Mouse (Mus musculus): Measurements from ENCODE around the gene Btf3.

The Btf3 gene

DNA sequence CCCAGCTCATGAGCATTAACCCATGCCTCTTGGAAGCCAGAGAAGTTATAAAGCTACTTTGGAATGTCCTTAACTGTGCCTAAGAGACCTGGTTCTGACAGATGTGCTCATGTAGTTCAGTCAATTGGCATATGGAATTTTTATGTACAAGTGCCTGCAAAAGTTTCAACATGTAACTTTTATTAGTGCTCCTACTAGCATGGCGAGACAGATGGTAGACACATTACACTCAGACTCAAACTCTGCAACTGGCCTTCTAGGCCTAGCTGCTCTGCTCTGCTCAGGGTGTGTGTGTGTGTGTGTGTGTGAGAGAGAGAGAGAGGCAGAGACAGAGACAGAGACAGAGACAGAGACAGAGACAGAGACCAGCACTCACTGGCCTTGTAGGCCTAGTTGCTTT, 19.4 kb upstream of the Btf3 start:
- no peak for DNase-seq (ENCODE audit: low spot score)

DNA sequence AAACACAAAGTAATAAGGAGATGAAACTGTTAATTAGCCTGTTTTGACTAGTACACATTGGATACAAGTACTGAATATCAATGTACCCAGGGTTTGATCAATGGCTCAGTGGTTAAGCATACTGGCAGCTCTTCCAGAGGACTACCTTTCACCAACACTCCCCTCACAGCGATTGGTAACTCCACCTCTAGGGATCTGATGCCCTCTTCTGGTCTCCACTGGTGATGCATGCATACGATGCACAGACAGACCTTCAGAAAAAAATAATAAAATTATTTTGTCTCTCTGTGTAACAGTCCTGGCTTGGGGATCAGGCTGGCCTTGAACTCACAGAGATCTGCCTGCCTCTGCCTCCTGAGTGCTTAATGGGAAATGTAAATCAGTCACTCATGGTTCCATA, 15.3 kb upstream of the Btf3 start:
- no peak for DNase-seq (ENCODE audit: low spot score)

DNA sequence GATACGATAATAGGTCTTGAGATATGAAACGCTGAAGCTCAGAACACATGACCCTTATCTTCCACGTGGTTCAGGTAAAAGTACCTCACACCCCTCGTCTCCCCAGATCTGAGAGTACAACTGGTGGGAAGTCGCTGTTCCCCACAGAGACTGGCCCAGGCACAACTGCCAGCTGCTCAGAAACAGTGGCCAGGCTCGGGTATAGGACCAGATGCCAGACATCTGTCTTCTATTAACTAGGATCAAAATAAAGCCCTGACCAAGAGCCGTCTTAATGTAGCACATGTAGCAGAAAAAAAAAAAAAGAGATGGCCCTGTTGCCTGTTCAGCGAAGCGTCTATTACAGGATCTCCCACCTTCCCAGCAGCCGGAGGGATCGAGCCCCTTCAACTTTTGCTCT, 8.2 kb upstream of the Btf3 start:
- no peak for DNase-seq (ENCODE audit: low spot score)

DNA sequence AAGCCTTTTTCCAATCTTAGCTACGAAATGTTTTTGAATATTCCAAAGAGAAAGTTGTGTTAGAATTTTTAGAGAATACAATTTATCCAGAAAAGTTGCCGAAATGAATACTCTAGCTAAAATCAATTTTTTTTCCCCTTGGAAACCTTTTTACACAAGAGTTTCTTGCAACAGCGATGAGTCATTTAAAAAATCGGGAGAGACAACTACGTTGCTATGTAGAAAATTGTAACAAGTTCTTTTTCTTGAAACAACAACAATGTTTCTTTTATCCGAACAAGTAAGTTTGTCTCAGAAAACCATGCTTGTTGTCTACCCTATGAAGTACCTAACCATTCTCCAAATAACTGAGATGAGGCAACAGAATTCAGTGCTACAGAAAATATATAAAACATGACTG, 1.1 kb upstream of the Btf3 start:
- no peak for DNase-seq (ENCODE audit: low spot score)

DNA sequence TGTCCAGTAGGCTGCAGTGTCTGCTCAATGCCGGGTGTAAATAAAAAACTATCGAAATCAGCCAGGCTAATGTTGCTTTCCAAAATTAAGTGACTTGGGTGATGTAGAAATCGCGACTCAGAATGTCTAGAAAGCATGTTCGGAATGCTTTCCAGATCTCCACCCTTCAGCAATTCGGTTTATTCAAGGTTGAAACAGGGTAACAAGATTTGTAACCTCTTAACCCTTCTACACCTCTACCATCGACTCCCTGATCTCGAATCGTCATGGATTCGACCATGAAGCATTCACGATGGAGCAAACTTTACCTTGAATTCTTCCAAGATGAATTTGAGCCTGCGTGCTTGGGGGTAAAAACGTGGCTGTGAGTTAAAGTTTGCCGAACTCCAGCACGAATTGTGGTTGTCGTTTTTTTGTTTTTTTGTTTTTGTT, 456 bp upstream of the Btf3 start:
- DNase-seq (ENCODE audit: low spot score): no peak

DNA sequence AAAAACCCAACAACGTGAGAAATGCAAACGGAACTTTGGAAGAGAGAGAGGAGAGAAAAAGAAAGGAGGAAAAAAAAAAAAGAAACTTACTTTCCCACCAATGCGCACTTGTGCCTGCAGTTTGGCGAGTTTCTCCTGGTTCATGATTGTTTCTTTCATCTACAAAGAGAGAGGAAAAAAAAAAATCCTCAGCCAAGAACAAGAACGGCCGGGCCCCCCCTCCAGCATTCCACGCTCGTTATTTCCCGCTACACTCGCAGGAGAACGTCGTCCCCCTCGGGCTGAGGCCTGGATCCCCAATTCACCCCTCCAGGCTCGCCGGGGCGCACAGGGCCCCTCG, 696 bp downstream of the Btf3 start:
- no peak for DNase-seq (ENCODE audit: low spot score)

DNA sequence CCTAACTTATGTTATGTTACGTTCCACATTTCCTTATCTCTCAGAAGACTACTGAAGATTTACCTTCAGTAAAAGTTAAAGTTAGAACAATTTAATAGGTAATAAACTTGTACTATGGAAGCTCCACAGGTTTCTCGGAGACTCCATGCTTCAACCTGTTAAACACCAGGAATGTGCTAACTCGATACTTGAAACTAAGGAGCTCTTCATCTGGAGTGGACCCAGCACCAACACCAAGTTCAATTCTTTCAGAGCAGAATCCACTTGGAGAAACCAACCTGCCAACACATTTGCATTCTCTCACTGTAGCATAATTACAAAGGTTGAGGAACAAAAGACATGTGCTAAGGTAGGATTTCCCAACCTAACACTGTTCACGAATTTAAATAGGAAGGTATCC, 1.7 kb downstream of the Btf3 start:
- no peak for DNase-seq (ENCODE audit: low spot score)

DNA sequence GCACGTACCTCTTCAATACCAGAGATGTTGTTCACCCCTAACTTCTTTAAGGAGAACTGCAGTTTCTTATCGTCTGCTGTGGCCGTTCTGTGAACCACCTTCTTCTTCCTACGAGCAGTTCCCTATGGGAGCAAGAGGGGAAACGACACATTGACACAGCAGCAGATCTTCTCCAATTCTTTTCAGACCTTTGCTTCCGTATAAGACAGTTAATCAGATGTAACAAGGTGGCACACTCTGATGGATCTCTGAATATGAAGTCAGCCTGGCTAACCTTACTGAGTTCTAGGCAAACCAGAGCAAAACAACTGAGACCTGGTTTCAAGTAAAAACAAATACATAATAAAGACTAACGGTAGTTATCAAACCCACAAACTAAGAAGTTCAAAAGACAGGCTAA, 3.2 kb downstream of the Btf3 start:
- no peak for DNase-seq (ENCODE audit: low spot score)

DNA sequence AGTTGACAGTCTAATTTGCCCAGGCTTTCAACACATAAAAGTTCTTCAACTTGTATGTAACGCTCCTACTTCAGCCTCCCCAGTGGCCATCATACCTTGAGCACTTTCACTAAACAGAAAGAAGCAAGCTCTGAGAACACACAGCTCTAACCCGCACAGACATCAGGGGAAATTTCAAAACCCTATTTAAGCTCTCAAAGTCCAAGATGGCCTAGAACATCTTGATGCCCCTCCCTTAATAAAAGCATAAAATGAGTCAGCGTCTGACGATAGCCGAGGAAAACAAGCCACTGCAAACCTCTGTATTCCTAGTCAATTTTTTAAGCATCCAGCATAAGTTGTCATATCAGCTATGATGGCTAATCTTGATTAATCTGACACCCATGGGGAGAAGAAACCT, 5.2 kb downstream of the Btf3 start:
- DNase-seq (ENCODE audit: low spot score): no peak

DNA sequence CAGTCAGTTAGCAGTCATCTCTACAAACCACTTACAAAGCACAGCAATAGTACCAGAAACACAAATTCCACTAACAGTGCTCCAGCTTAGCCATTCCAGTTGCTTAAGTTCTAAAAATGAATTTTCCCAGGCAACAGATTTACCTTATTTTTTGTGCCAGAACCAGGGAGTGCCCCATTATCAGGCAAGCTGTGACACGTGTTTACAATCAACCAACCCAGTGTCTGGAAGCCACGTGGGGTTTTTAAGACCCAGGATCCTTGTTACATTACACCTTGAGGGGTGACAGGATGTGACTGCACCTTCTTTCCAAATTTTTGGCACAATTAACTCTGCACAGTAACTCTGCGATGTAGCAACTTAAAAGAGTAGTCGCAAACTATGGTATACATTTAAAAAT, 8.1 kb downstream of the Btf3 start:
- no peak for DNase-seq (ENCODE audit: low spot score)

DNA sequence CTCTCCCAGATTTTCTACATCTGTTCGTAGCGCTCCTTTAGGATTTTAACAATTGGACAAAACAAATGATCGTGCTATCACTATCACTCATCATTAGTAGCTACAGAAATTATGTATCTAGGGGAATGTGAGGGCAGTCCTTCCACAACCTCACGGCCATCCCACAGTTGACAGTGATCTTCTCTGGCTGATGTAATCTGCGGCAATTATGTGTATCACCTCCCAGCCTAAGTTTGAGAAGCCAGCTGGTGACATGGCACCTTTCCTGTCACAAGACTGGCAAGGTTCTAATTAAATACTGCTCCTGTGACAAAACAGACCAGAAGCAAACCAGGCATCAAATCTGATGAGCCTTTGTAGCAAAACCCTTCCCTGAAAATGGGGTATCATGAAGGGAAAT, 8.8 kb downstream of the Btf3 start:
- DNase-seq (ENCODE audit: low spot score): no peak

DNA sequence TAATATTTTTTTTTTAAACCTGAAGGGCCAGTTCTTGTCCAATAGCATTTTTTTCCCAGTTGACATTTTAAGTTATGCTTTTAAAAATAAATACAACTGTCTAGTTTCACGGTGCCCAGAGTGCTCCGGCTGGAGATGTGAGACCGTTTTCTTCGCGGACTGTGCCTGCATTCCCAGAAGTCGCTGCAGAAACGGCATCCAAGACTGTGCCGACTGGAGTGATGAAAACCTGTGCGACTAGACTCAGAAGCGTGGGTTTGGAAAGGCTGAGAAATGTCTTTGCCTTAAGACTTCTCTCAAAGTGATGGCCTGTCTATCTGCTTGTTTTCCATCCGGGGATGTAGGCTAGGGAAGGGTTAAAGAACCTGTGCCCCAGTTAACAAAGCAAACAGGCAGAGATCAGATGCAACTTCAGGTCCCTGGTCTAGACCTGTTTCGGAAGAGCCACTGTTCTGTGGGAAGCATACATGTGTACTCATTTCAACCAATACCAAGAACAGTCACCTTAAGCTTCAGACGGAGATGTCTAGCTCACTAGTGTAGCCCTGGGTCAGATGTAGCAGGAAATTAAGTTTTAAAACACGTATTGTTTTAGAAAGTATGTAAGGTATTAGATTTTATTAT, 9.8 kb downstream of the Btf3 start:
- DNase-seq (ENCODE audit: low spot score): no peak

DNA sequence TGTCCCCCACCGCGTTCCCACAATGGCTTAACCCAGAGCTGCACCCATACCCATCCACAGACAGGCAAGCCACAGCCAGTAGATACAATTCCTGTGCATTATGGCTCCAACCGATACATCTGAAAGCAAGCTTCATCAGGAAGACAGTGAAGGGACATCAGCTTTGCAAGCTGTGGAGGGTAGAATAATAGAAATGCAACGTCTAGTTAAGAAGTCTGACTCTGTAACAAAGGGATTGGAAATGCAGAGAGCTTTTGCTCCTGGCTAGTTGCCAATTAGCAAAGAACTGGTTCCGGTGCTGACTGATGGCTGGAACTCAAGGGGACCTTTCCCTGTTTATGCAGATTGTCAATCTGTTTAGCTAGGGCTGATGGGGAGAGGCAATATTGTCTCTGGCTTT, 10.4 kb downstream of the Btf3 start:
- no peak for DNase-seq (ENCODE audit: low spot score)

DNA sequence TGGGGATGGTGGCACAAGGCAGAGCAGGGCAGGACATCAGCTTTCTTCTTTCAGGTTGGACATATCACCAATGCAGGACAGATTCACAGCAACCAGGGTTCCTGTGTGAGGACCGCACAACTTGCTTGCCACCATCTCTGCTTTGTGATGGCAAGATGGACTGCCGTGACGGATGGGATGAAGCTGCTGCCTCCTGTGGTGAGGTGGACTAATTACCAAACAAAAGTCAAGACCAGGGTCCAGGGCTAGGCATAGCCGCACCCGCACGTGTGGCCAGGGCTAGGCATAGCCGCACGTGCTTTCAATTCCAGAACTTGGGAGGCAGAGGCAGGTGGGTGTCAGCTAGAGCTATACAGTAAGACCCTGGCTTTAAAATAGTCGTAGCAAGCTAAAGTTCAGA, 11.5 kb downstream of the Btf3 start:
- no peak for DNase-seq (ENCODE audit: low spot score)

DNA sequence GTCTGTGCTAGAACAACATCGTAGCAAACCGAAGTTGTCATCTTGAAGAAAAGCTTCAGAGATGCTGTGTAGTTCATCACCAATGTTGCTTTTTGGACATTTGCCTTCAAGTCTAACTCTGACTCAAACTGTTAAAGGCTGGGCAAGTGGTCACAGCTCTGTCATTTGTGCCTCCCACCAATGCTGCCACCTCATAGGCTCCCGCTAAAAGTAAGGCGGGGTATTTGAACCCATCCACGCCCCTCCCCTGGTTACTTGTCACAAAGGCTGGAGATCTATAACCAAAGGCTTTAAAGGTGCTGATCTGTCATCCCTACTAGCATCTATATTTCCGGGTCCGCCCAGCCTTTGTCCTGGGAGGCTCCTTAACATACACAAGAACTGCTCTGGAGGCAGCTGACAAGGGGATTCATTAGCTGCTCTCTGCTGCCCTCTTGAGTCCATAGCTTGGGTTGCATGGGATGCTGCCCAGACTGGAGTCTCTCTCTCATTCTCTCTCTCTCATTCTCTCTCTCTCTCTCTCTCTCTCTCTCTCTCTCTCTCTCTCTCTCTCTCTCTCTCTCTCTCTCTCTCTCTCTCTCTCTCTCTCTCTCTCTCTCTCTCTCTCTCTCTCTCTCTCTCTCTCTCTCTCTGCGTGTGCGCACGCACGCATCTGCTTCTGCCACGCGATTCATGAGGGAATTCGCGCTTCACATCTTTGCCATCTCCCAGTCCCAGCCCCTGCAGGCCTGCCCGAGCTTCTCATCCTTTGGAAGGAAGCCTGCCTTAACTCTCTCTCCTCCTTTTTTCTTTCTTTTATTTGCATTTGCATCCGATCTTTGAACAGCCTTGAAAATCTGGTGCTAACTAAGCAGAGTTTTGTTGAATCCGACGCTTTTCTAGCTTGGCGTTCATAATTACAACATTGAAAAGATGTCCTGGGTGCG, 17.7 kb downstream of the Btf3 start:
- peak; percentile 74 for DNase-seq (ENCODE audit: low spot score)

DNA sequence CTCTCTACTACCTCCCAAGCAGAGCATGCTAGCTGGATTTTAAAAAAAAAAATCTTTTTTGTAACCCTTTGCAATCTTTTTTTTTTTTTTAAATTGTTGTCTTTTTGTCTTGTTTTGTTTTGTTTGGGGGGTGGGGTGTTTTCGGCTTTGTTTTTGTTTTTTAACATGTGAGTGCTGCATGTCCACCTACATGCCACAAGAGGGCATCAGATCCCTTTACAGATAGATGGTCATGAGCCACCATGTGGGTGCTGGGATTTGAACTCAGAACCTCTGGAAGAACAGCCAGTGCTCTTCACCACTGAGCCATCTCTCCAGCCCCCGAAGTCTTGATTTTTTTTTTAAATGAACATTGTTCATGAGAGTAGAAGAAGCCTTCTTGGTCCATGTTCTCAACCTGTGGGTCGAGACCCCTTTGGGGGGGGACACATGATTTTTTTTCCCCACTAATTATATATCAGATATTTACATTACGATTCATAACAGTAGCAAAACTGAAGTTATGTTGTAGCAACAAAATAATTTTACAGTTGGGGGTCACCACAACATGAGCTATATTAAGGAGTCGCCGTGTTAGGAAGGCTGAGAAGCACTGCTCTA, 18.8 kb downstream of the Btf3 start:
- DNase-seq (ENCODE audit: low spot score): no peak

DNA sequence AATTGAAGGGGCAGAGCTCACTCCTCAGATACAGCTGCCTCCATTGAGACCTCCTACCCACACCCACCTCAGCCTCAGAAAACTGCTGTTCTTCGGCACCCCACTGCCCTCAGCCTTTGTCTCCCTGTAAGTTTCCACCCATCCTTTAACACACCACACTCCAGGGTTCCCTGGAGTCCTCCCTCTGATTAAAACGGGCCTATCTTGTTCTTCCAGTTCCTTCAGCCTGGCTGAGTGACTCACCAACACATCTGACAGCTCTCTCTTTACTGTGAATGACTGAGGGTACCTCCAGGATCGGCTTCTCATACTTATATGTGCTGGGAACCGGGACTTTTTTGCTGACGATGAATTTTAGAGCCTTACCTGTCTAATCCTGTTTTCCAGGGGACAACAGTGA, 20.7 kb downstream of the Btf3 start:
- no peak for DNase-seq (ENCODE audit: low spot score)

DNA sequence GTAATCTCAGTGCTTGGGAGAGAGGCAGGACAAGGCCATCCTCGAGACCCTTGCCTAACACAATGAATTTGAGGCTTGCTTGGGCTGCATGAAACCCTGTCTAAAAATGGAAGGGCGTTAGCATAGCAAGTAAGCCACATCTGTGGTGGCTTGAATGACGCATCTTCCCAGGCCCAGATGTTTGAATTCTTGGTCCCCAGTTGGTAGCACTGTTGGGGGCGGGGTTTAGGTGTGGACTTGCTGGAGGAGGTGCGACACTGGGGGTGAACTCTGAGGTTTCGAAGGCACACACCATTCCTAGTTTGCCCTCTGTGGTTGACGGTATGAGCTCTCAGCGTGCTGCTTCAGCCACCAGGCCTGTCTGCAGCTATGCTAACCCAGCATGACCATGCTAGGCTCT, 25.1 kb downstream of the Btf3 start:
- DNase-seq (ENCODE audit: low spot score): no peak

DNA sequence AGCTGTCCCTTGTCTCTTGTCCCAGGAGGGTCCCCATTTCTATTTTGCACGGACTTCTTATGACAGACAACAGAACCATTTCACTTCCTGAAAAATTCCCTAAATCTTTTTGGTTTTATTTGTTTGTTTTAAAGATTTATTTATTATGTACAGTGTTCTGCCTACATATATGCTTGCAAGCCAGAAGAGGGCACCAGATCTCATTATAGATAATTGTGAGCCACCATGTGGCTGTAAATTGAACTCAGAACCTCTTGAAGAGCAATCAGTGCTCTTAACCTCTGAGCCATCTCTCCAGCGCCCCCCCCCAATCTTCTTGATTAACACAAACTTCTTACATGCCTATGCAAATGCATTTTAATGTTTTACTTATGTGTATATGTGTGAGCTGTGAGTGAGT, 26.1 kb downstream of the Btf3 start:
- DNase-seq (ENCODE audit: low spot score): no peak

DNA sequence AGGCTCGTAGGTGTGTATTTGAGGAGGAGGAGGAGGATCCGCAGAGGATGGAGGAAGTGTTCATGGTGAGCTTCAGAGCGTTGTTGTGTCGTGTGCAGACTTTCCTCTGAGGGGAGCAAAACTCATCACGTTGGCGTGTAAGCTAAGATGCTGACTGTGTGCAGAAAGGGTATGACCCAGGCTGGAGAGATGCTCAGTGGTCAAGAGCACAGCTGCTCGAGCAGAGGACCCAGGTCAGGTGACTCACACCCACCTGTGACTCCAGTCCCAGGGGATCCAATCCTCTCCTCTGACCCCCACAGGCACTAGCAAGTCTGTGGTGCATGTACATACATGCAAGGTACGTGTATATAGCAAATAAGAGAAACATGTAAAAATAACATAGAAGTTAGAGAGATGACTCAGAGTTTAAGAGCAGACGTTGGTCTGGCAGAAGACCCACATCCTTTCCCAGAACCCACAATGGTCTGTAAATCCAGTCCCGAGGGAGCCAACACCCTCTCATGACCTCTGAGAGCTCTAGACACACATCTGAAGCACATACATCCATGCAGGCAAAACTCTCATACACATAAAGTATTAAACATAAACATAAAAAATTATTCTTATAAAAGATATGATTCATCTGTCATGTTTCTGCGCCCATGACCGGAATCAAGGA, 35.7 kb downstream of the Btf3 start:
- no peak for DNase-seq (ENCODE audit: low spot score)

DNA sequence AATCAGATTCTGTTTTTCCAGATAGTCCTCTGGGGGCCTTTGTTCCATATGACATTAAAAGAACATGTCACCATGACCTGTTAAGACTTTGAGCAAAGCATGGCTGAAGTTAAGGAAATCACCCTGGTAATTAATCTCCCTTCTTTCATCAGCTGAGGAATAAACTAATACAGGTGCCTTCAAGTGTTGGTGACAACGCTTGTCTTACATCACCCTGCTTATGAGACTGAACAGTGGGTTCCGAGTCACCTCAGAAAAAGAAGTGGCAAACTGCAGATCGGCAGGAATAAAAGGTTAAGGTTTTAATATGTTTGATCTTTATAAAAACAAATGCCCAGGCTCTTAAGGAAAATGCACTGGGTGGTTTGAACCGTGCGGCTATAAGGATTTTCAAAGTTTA, 37.1 kb downstream of the Btf3 start, which contains the start of gene Gm21976:
Gm21976 (plus strand) TSS at position 202 of the 400 bp plus-strand sequence.
- DNase-seq (ENCODE audit: low spot score): no peak

DNA sequence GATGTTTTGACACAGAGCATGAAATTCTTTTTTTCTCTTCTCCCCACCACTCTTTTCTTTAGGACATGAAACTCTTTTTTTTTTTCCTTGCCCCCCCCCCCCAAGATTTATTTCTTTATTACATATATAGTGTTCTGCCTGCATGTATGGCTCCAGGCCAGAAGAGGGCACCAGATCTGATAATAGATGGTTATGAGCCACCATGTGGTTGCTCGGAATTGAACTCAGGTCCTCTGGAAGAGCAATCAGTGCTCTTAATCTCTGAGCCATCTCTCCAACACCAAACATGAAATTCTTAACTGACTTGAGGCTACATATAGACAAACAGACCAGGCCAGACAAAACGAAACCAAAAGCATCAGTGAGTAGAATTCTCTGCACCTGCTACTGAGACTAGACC, 39.3 kb downstream of the Btf3 start:
- DNase-seq (ENCODE audit: low spot score): no peak

DNA sequence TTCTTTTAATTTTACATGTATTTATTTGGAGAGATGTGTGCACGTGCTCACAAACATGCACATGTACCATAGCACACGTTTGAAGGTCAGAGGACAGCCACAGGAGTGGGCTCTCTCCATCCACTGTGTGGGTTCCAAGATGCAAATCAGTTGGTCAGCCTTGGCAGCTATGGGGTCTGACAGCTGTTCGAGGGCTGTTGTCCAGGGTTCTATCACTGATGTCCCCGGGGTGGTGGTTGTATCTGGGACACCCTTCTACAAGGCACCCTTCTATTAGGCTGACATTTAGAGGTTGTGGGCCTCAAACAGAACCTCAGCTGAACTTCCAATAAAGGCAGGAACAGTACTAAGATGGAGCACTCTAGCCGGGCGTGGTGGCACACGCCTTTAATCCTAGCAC, 40.6 kb downstream of the Btf3 start:
- DNase-seq (ENCODE audit: low spot score): no peak

Data from ovary, postnatal 14 days (tissue).